ENCODE assay signal across 9 mouse cellular contexts in genomic region chr2:173992041-173992440, GRCm38 (mm10).
DNase-seq lines count a peak whose midpoint lies in the region; ATAC-seq and TF ChIP-seq lines count a peak whose summit lies in the region.
"Had no signal": no experiment of that assay in that cellular context is flagged by ENCODE, and none has a peak within 500 bp of the region (broad histone marks: within the 10 kb centered on the region; RNA-seq: fewer than 3 reads in every experiment).

No protein-coding gene starts in this region.

- no peaks in the 10 kb centered on the region for H3K79me2 ChIP-seq in heart, adult 2 months (replicated peaks; ENCODE audit: control insufficient read depth, insufficient read depth, low read length)

- no peaks in the 10 kb centered on the region for H3K36me3 ChIP-seq in heart, embryonic 11.5 days (ENCODE audit: control insufficient read depth, insufficient read depth, low read length)
- no peaks in the 10 kb centered on the region for H3K36me3 ChIP-seq in heart, adult 2 months (ENCODE audit: control insufficient read depth, insufficient read depth, low read length)
- H3K36me3 ChIP-seq in stomach, embryonic 14.5 days (ENCODE audit: control insufficient read depth, insufficient read depth, low read length) = no peaks in the 10 kb centered on the region
- H3K36me3 ChIP-seq in stomach, postnatal 0 days (ENCODE audit: control insufficient read depth, insufficient read depth, low read length) = no peaks in the 10 kb centered on the region

- H3K4me2 ChIP-seq in heart, embryonic 11.5 days = no peak overlapping the region
- H3K4me2 ChIP-seq in stomach, embryonic 14.5 days (replicated peaks; ENCODE audit: low read depth, low read length) = no peak overlapping the region
- no peak overlapping the region for H3K4me2 ChIP-seq in stomach, postnatal 0 days (replicated peaks; ENCODE audit: low read depth)

- no peak for TF ChIP-seq POLR2A in heart, adult 2 months (IDR thresholded peaks at IDR 0.05; ENCODE audit: insufficient read depth, low read depth, low read length)

- no peak overlapping the region for H3K4me3 ChIP-seq in heart, embryonic 11.5 days (ENCODE audit: low read depth, low read length)
- H3K4me3 ChIP-seq in heart, adult 2 months = no peak overlapping the region
- no peak overlapping the region for H3K4me3 ChIP-seq in stomach, embryonic 14.5 days (ENCODE audit: low read depth, low read length)
- no peak overlapping the region for H3K4me3 ChIP-seq in stomach, postnatal 0 days (ENCODE audit: low read depth, low read length)

- peaks cover 7% of the 10 kb centered on the region; the same call in 1 of the 2 replicates for H3K4me1 ChIP-seq in heart, embryonic 11.5 days (ENCODE audit: control insufficient read depth, insufficient read depth, low read length)
- no peaks in the 10 kb centered on the region for H3K4me1 ChIP-seq in heart, adult 2 months (ENCODE audit: control insufficient read depth, insufficient read depth, low read length)
- peaks cover 17% of the 10 kb centered on the region; the same call in 1 of the 2 replicates for H3K4me1 ChIP-seq in stomach, embryonic 14.5 days (ENCODE audit: control insufficient read depth, insufficient read depth, low read length)
- H3K4me1 ChIP-seq in stomach, postnatal 0 days (replicated peaks; ENCODE audit: control insufficient read depth, insufficient read depth) = peaks cover 3% of the 10 kb centered on the region; the same call in 1 of the 2 replicates

- no peaks in the 10 kb centered on the region for H3K9me3 ChIP-seq in heart, embryonic 11.5 days (replicated peaks; ENCODE audit: control insufficient read depth, low read length)
- no peaks in the 10 kb centered on the region for H3K9me3 ChIP-seq in stomach, embryonic 14.5 days (ENCODE audit: control insufficient read depth, low read depth, low read length)
- H3K9me3 ChIP-seq in stomach, postnatal 0 days (ENCODE audit: control insufficient read depth, low read length) = no peaks in the 10 kb centered on the region

- H3K27me3 ChIP-seq in heart, embryonic 11.5 days (ENCODE audit: control insufficient read depth, insufficient read depth, low read length) = no peaks in the 10 kb centered on the region
- H3K27me3 ChIP-seq in heart, adult 2 months (ENCODE audit: control insufficient read depth, insufficient read depth, low read length) = no peaks in the 10 kb centered on the region
- H3K27me3 ChIP-seq in stomach, embryonic 14.5 days (ENCODE audit: control insufficient read depth, insufficient read depth, low read length) = no peaks in the 10 kb centered on the region
- H3K27me3 ChIP-seq in stomach, postnatal 0 days (ENCODE audit: control insufficient read depth, insufficient read depth, low read length) = no peaks in the 10 kb centered on the region

- no peak for TF ChIP-seq CTCF in heart, adult 2 months (IDR thresholded peaks at IDR 0.05)
- TF ChIP-seq CTCF in stomach, postnatal 0 days (IDR thresholded peaks at IDR 0.05; ENCODE audit: low read depth) = no peak

- no peak for DNase-seq in heart, adult 2 months
- DNase-seq in stomach, postnatal 0 days (ENCODE audit: low spot score) = no peak
- DNase-seq in kidney, postnatal 14 days = peak; percentile 89
- no peak for DNase-seq in gastrocnemius, postnatal 14 days
- no peak for DNase-seq in left cerebral cortex, postnatal 14 days (ENCODE audit: low spot score in 2 of 2)
- DNase-seq: B cell, adult 2 months had no signal

- TF ChIP-seq EP300 in heart, adult 2 months (IDR thresholded peaks at IDR 0.05; ENCODE audit: insufficient read depth, low read depth, low read length) = no peak
- TF ChIP-seq EP300 in stomach, postnatal 0 days (optimal IDR thresholded peaks at IDR 0.05) = no peak

- no peak overlapping the region for H3K9ac ChIP-seq in heart, embryonic 11.5 days (ENCODE audit: low read depth, low read length)
- no peak overlapping the region for H3K9ac ChIP-seq in heart, adult 2 months (ENCODE audit: low read depth, low read length)
- H3K9ac ChIP-seq in stomach, embryonic 14.5 days (replicated peaks; ENCODE audit: low read depth, low read length) = no peak overlapping the region
- H3K9ac ChIP-seq in stomach, postnatal 0 days (ENCODE audit: low read length) = no peak overlapping the region

- intact Hi-C loops in heart, adult 2 months (cut with DNase I) = no loop called here
- intact Hi-C loops in gastrocnemius, postnatal 14 days (cut with DNase I; ENCODE audit: low total_unique reads) = no loop called here
- intact Hi-C loops in left cerebral cortex, postnatal 14 days (cut with DNase I) = no loop called here

- no peak overlapping the region for H3K27ac ChIP-seq in heart, embryonic 11.5 days (ENCODE audit: low read depth, low read length)
- no peak overlapping the region for H3K27ac ChIP-seq in heart, adult 2 months
- no peak overlapping the region for H3K27ac ChIP-seq in stomach, embryonic 14.5 days (ENCODE audit: low read length)
- H3K27ac ChIP-seq in stomach, postnatal 0 days (replicated peaks) = no peak overlapping the region

- WGBS in heart, embryonic 11.5 days (ENCODE audit: insufficient replicate concordance) = 34% methylated on average over 5 of the region's 5 CpGs
- 36% methylated on average over 5 of the region's 5 CpGs for WGBS in heart, adult 2 months
- 34% methylated on average over 5 of the region's 5 CpGs for WGBS in stomach, embryonic 14.5 days
- WGBS in stomach, postnatal 0 days = 35% methylated on average over 5 of the region's 5 CpGs

- peak; percentile 62 for ATAC-seq in heart, embryonic 11.5 days (replicated peaks; ENCODE audit: insufficient number of reproducible peaks, low FRiP score, low TSS enrichment)
- ATAC-seq in stomach, embryonic 14.5 days (ENCODE audit: insufficient number of reproducible peaks, insufficient read depth, low FRiP score, low read depth) = peak; percentile 51
- ATAC-seq in stomach, postnatal 0 days (ENCODE audit: low FRiP score, low TSS enrichment) = no peak
- ATAC-seq in megakaryocyte-erythroid progenitor cell, adult 5-6 weeks (replicated peaks; ENCODE audit: low FRiP score, low TSS enrichment, poor library complexity, severe bottlenecking) = no peak

Comparison
In these comparisons a context has a peak if more than half of its experiments do, and no peak if none do; other contexts are left out.
1. ATAC-seq: peak in heart, embryonic 11.5 days (single experiment) and stomach, embryonic 14.5 days (single experiment); none in stomach, postnatal 0 days (single experiment) and megakaryocyte-erythroid progenitor cell, adult 5-6 weeks (single experiment).